Mouse (Mus musculus): ENCODE measurements at regions not wholly inside any gene's neighbourhood (a gene's known extent, or its start where the extent isn't known, plus 50 kb on each side); places are given as distances from the start of the nearest gene placed in this dataset.

DNA sequence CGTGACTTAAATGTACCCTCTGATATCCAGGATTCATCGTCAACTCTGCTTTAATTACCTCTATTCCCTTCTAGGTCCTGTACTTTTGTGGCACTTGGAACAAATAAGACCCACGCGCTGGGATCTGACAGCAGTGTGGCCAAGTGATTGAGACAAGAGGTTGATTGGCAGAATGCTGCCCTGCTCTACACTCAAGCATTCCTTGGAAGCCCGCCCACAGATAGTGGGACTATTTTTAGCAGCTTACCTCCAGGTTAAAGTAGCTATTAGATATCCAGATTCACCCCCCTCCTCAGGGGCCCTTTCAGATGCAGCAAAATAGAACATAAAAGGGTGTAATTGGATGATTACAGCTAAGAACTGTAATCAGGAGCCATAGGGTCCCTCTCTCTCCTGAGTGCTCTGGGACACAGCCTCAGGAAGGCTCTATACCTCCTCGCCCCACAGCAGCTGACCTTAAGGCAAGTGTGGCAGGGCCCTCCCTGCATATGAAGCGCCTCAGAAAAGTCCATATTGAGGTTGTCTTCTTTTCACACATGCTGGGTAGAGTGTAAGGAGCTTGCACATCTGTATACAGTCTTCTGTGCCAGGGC, 479.1 kb upstream of the Marcks start:
- TF ChIP-seq CTCF (IDR thresholded peaks at IDR 0.05; ENCODE audit: low read depth, low read length), result no peak
- no peak for TF ChIP-seq GATA2 (IDR thresholded peaks at IDR 0.05; ENCODE audit: borderline replicate concordance, low read depth, low read length)
- no peak for TF ChIP-seq GATA1 (IDR thresholded peaks at IDR 0.05; ENCODE audit: borderline replicate concordance, low read length)
- no peak for TF ChIP-seq TAL1 (conservative IDR thresholded peaks at IDR 0.05; ENCODE audit: low read depth, low read length)

Measured in G1E (cell line).